Mouse (Mus musculus) urinary bladder, adult 18-20 months (tissue): ENCODE data around the gene Gm595.

ENCODE experiments used
- DNase-seq, 2 experiments: peaks; one replicate each; pipeline ENCODE4 v3.0.0; 2022; ENCODE audit warnings: low spot score in 2 of 2, mixed read lengths in 2 of 2

Gene Gm595

GRCm38 (mm10) chrX:48877613-48878012 lies at the start of gene Gm595:
Gene Gm595, minus strand, starts transcription at chrX:48877713.
- no peak for DNase-seq

DNA sequence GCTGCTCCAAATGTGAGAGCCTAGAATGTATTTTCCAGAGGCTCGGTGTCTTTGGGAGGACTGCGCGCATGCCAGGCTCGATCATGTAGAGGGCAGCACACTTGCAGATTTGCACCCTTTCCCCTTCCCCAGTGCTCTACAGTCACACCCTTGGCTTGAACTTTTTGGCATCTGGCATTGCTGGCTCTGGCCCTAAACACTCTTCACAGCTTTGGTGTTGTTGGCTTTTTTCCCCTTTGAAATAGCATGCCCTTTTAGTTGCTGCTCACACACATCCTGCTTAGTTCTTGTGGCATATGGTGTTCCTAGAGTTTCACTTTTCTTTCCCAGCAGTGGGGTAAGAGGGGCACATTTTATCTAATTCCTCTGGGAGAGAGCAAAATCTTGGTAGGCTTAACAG lies 30.9 kb upstream of the Gm595 start:
- no peak for DNase-seq

- DNase-seq, result no peak
Measured at GRCm38 (mm10) chrX:48903744-48904143, 26.2 kb upstream of the Gm595 start.

DNA sequence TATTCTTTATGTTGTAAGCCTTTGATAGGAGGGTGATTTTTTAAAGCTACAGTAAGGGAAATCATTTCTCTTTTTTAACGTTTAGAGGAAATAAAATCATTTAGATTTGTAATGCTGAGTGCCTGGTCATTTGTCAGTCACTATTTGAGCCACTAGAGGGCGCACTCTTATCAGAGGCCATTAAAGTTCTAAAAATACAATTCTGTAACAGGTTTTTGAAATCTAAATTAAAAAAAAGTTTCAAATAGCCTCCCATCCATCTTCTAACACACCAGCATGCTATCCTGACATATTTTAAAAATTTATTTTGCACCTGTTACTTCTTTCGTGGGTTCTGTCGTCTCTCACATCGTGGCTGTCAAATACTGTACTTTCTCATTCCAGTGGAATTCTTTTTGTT lies 22.0 kb upstream of the Gm595 start:
- no peak for DNase-seq

- DNase-seq, result no peak
Measured at GRCm38 (mm10) chrX:48896803-48897202, 19.3 kb upstream of the Gm595 start.

- DNase-seq, result no peak
Measured at GRCm38 (mm10) chrX:48893946-48894345, 16.4 kb upstream of the Gm595 start.

GRCm38 (mm10) chrX:48890259-48890658 lies 12.7 kb upstream of the Gm595 start:
- DNase-seq, result no peak

GRCm38 (mm10) chrX:48884615-48885014 lies 7.1 kb upstream of the Gm595 start:
- DNase-seq, result no peak
